Mouse (Mus musculus): Measurements from ENCODE around the gene Noc3l.

GRCm38 (mm10) chr19:38796546-38796945, 22.5 kb downstream of the Noc3l start:
- TF ChIP-seq CTCF (IDR thresholded peaks at IDR 0.05; ENCODE audit: low read depth, low read length) (no peak), GATA2 (IDR thresholded peaks at IDR 0.05; ENCODE audit: borderline replicate concordance, low read depth, low read length) (no peak), POLR2AphosphoS5 (IDR thresholded peaks at IDR 0.05; ENCODE audit: insufficient replicate concordance, low read depth, low read length) (no peak)

Measured in G1E (cell line).